Mouse (Mus musculus): ENCODE results near the gene Syce1l. TPM values are rescaled to one million over a fixed set of nuclear protein-coding genes. Genes with fewer than 3 reads are reported as not detected.

Gene Syce1l
- total RNA-seq (2017) = not detected in 2 replicates

- no peak for ATAC-seq (ENCODE audit: extremely low read depth, insufficient number of reproducible peaks, low FRiP score, poor library complexity, severe bottlenecking)
These were observed at the start of gene Syce1l for GRCm38 (mm10) chr8:113642926-113643325. TSS of gene Syce1l (plus strand) at chr8:113643213.

- no peak for ATAC-seq (ENCODE audit: extremely low read depth, insufficient number of reproducible peaks, low FRiP score, poor library complexity, severe bottlenecking)
These were observed 44.6 kb upstream of the Syce1l start for GRCm38 (mm10) chr8:113598401-113598800.

GRCm38 (mm10) chr8:113632634-113633033 is 10.4 kb upstream of the Syce1l start:
- no peak for ATAC-seq (ENCODE audit: extremely low read depth, insufficient number of reproducible peaks, low FRiP score, poor library complexity, severe bottlenecking)

DNA sequence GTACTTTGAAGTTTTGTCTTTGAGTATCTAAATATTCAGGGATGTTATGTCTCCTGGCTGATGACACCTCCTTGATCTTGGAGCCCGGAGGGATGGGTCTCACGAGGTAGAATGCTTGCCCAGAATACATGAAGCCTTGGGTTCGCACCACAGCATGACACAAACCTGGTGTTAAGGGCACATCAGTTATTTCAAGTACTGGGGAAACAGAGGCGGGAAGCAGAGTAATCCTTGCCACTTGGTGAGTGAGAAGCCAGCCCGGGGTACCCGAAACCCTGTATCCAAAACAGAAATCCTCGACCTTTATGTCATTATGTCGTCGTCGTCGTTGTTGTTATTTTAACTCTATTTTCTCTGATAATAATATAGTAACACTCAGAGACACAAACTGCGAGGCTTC is 8.9 kb upstream of the Syce1l start:
- ATAC-seq (ENCODE audit: extremely low read depth, insufficient number of reproducible peaks, low FRiP score, poor library complexity, severe bottlenecking) = no peak

DNA sequence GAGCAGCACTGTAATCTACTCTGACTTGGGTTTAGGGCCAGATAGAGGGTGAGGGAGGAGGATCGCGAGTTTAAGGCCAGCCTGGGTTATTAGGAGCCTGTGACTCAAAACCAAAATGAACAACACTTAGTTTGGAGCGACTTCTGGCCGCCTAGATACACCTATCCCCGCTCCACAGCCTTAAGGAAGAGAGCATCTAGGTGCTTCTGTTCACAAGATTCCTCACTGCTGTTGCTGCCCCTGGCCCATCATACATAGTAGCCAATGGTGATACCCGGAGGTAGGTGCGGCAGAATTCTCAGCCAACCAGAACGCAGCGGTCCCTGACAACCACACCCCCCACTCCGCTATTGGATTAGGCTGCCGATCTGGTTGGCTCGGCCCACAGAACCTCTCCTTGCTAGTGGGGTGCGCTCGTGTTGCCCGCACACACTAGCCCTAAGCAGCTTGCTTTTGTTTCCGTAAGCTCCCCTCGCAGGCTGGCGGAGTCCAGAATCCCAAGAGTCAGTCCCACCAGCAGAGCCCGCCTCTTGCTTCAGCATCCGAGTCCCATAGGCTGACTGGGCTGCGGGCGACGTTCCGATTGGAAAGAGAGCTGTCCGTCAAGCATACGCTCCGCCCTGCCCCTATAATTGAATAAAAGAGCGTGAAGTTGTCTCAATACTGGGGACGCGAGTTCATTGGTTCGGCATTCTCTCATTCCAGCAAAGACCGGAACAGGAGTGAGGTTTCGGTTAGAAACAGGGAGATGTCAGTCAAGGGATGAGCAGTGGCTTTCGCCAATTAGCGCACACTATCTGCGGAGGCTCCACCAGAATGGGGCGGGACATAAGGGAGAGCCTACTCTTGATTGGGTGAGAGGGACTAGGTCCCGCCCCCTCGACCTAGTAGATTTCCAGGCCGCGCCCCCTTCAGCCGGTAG is 8.1 kb upstream of the Syce1l start, which contains the start of gene Mon1b:
TSS of gene Mon1b (plus strand) at position 918 of the 922 bp plus-strand sequence.
- peak; percentile 82 for ATAC-seq (ENCODE audit: extremely low read depth, insufficient number of reproducible peaks, low FRiP score, poor library complexity, severe bottlenecking)

- ATAC-seq (ENCODE audit: extremely low read depth, insufficient number of reproducible peaks, low FRiP score, poor library complexity, severe bottlenecking) = peak; percentile 54
These were observed 7.3 kb upstream of the Syce1l start for GRCm38 (mm10) chr8:113635592-113636279.

DNA sequence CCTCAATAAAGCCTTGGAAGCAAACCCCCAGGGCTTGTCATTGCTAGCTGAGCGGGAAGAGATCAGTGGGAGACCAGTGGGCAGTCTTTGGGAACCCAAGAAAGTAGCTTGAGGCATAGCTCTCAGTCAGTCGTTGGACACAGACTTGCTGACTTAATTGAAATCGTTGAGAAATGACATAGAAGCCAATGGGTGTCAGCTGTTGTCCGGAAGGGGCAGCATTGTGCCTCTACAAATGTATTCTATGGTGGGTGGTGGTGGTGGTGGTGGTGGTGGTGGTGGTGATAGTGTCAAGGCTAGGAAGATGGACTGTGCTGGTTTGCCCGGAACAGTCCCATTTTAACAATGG is 6.8 kb upstream of the Syce1l start:
- no peak for ATAC-seq (ENCODE audit: extremely low read depth, insufficient number of reproducible peaks, low FRiP score, poor library complexity, severe bottlenecking)

GRCm38 (mm10) chr8:113640357-113640756 is 2.7 kb upstream of the Syce1l start:
- no peak for ATAC-seq (ENCODE audit: extremely low read depth, insufficient number of reproducible peaks, low FRiP score, poor library complexity, severe bottlenecking)

DNA sequence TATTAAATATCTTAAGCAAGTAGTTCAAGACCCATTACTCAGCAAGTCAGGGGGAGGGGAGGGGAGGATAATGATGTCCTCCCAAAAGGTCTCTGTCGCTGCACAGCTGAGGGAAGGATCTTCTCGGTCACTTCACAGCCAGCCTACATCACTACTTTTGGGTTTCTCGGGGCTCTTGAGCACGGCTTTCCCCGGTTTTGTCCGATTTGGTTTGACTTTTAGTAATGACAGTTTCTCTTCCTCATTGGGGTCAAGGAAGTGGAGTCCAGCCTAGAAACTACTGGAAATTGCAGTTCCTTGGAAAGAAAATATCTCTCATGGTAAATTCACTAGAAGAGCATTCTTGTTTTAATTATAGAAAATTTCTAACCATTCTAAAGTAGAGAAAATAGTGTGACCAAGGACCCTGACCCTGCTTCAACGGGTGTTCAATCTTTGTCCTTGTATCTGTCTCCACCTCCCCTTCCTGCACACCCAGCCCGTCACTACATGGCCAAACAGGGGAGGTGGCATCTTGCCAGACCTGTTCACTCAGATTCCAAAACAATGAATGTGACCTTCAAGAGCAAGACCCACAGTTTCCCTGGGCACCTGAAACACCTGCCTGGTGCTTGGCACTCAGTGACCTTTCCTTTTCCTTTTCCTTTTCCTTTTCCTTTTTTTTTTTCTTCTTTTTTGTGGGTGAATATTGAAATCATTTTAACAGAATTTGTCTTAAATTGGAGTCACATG is 632 bp downstream of the Syce1l start:
- no peak for ATAC-seq (ENCODE audit: extremely low read depth, insufficient number of reproducible peaks, low FRiP score, poor library complexity, severe bottlenecking)

- ATAC-seq (ENCODE audit: extremely low read depth, insufficient number of reproducible peaks, low FRiP score, poor library complexity, severe bottlenecking) = no peak
These were observed 2.2 kb downstream of the Syce1l start for GRCm38 (mm10) chr8:113645220-113645619.

- no peak for ATAC-seq (ENCODE audit: extremely low read depth, insufficient number of reproducible peaks, low FRiP score, poor library complexity, severe bottlenecking)
These were observed 9.4 kb downstream of the Syce1l start for GRCm38 (mm10) chr8:113652450-113652849.

DNA sequence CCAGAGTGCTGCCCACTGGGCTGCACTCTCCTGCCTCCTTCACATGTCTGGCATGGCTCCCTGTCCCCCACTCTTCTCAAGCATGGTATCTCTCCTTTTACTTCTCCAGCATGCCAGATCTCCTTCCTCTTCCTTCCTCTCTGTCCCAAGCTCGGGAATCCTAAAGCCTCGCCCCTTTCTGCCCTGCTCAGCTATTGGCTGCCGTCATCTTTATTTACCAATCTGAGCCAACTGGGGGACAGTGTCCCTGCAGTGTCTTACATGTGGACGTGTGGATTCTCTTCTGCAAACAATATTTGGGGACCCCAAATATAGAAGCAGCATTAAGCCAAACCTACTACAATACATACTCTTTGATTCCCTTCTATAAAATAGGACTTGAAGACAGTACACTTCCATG is 10.1 kb downstream of the Syce1l start:
- no peak for ATAC-seq (ENCODE audit: extremely low read depth, insufficient number of reproducible peaks, low FRiP score, poor library complexity, severe bottlenecking)

DNA sequence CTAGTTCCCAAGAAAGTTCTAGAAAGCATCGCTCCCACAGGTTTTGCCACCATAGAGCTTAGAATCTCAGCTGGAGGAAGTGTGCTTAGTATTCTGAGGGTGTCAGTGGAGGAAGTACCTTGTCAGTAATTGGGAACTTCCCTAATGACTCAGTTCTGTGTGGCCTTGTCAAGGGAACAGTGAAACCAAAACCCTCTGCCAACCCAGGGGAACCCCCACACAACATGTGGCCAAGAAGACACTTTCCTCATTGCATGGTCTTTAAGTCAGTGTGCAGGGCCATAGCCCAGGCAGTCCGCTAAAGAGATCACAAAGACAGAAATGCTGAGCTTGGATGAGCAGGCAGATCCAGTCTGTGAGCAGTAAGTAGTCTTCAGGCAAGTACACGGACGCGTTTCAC is 13.1 kb downstream of the Syce1l start:
- ATAC-seq (ENCODE audit: extremely low read depth, insufficient number of reproducible peaks, low FRiP score, poor library complexity, severe bottlenecking) = peak; percentile 89

DNA sequence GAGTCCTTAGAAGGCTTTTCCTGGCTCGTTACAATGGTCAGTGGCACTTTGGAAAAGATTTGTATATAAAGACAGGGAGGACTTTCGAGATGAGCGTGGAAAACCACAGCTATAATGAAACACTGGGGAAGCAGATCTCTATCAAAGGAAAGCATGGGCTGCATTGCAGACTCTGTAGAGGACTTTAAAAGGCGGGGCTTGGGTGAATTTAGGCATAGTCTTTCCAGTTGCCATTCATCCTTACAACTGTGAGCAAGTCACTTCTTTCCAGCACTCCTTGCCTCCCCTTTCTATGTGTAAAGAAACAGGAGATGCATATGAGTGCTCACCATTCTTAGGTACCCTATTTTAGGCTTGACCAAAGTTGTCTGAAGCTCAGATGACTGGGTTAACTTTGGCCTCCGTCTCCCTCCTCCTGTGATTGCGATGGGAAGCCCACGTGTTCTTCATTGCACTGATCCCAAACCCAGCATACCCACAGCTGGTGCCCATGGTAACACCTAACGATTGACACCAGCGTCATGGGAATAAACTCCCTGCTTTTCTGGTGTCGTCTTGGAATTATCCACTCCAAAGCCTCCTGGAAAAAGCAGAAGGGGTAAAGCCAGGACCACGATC is 13.8 kb downstream of the Syce1l start:
- ATAC-seq (ENCODE audit: extremely low read depth, insufficient number of reproducible peaks, low FRiP score, poor library complexity, severe bottlenecking) = no peak

- no peak for ATAC-seq (ENCODE audit: extremely low read depth, insufficient number of reproducible peaks, low FRiP score, poor library complexity, severe bottlenecking)
These were observed 17.1 kb downstream of the Syce1l start for GRCm38 (mm10) chr8:113660128-113660527.

GRCm38 (mm10) chr8:113664544-113664943 is 21.5 kb downstream of the Syce1l start:
- no peak for ATAC-seq (ENCODE audit: extremely low read depth, insufficient number of reproducible peaks, low FRiP score, poor library complexity, severe bottlenecking)

DNA sequence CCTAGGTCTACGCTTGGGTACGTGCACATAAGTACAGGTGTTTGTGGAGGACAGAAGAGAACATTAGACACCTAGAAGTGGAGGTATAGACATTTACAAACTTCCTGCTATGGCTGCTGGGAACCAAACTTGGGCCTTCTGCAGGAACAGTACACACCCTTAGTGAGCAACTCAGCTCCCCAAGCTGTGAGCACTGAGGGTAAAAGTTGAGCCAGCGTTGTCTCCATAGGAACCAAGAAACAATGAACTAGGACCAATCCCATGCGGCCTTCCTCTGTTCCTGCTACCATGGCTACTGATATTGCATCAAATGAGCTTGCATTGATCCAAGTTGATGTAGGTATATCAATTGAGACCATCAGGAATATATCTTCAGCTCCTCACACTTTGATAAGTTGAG is 22.0 kb downstream of the Syce1l start:
- no peak for ATAC-seq (ENCODE audit: extremely low read depth, insufficient number of reproducible peaks, low FRiP score, poor library complexity, severe bottlenecking)

DNA sequence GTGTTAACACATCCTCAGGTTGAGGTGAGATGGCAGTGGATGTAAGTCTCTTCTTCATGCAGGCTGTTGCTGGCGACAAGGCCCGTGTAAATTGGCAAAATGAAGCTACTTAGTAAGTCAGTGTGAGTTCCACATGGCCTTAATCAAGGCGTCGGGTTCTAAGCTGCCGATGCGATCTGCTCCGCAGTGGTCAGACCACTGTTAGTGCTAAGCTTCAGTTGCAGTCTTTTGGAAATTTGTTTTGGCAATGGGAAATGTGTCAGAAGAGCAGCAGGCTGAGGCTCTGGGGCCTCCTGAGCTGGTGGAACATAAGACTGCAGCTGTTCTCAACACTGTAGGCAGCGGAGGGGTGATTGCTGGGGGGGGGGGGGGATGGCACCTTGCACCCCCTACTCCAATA is 22.9 kb downstream of the Syce1l start:
- no peak for ATAC-seq (ENCODE audit: extremely low read depth, insufficient number of reproducible peaks, low FRiP score, poor library complexity, severe bottlenecking)

Data from neutrophil, adult 5-6 weeks (primary cell).